Mouse (Mus musculus) v-Abl transformed pro-B cells (cell line): ENCODE measurements around the gene Zkscan17.
"Not testable (repeated sequence)": the region's sequence is repeated elsewhere in the genome, so short reads cannot be mapped to it uniquely, and the experiment has no call there.

Source experiments
- in situ Hi-C, 2 experiments: fragments of 400-800 bp; cut with MboI; formaldehyde crosslinking; loops; one replicate each; pipeline ENCODE4 v1.15.1; 2025; ENCODE audit not compliant: unreplicated experiment in 2 of 2

Gene Zkscan17

DNA sequence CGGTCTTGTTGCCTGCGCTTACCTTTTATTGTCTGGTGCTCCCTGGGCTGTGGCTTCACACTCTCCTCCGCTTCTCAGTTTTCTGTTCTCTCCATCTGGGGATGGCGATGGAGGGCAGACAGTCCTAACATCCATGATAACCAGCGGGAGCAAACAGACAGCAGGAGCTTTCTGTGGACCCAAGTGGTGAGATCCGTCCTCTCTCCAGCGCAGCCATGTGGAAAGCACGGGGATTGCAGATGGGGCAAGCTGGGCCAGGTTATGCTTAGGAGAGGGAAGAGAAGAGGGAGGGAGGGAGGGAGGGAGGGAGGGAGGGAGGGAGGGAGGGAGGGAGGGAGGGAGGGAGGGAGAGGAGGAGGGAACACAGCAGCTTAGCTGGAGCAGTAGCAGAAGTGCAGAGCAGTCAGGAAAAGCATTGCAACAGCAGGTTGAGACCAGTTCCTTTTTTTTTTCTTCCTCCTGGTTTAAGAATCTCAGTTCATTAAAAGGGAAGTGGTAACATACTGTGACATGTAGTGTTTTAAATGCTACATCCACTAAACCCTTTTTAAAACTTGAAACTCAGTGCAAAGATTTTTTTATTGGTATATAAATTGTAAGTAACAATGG, at the start of gene Zkscan17:
Gene Zkscan17, minus strand, starts transcription at position 280 of the 609 bp plus-strand sequence.
- in situ Hi-C loops = loop anchor here (5.0 to 10.0 kb wide), 3 partner anchors 41 to 218 kb away; no protein-coding TSS in a partner anchor

DNA sequence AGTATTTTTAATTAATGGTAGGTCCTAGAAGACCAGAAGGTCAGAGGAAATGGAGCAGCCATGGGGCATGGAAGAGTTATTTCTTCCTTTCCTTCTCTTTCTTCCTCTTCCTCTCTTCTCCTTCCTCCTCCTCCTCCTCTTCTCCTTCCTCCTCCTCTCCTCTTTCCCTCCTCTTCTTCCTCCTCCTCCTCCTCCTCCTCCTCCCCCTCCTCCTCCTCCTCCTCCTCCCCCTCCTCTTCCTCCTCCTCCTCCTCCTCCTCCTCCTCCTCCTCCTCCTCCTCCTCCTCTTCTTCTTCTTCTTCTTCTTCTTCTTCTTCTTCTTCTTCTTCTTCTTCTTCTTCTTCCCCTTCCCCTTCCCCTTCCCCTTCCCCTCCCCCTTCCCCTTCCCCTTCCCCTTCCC, 49.6 kb upstream of the Zkscan17 start, which contains the start of gene Olfr222:
Gene Olfr222, minus strand, starts transcription at position 101 of the 400 bp plus-strand sequence.
- in situ Hi-C loops = not testable (repeated sequence)

DNA sequence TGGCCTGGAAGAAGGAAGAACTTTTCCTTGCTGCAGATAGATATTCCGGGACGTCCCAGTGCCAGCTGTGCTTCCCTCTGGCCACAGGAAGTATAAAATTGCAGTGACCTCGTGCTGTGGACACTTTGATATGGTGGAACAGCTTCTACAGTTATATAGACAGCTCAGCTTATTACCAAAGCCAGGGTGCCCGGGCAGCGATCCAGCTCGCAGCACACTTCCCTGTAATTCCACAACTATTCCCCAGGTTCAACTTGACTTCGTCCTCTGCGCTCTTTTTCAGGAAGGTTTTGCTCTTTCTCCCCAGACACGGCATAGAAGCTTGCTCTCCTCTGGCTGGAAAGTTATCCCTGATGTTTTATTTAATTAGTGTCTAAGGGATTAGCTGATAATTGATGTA, 49.2 kb upstream of the Zkscan17 start:
- in situ Hi-C loops = no loop called here

DNA sequence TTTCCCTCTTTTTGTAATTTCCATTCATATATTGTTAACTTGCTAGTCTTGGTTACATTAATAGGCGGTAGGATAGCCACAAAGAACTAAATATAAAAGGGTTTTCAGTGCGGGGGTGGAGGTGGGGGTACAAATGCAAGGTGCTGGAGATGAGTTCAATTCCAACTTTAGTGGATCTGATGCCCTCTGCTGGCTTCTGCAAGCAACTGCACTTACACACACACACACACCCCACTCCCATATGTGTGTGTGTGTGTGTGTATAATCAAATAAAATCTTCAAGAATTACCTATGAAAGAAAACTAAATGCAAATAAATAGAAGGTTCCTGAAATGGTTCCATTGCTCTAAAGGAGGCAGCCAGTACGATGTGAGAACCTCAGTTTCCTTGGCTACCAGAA, 42.8 kb upstream of the Zkscan17 start:
- in situ Hi-C loops = loop anchor here (5.0 kb wide), 2 partner anchors 42 to 267 kb away; partner anchors contain the start of gene Zkscan17 (in 2 of the 2)

DNA sequence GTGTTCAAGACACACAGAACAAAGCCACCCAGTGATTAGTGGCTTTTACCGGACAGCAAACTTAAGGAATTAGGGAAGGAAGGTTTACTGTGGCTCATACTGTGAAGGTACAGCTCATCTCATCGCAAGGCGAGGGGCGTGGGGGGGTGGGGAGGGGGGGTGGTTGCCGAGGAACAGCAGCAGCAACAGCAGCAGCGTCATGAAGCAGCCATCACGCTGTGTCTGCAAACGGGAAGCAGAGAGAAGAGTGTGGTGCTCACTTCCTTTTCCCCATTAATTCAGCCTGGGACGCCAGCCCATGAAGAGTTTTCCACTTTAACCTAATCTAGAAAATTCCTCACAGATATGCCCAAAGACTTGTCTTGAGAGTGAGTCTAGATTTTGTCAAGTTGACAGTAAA, 36.3 kb upstream of the Zkscan17 start:
- in situ Hi-C loops = no loop called here

DNA sequence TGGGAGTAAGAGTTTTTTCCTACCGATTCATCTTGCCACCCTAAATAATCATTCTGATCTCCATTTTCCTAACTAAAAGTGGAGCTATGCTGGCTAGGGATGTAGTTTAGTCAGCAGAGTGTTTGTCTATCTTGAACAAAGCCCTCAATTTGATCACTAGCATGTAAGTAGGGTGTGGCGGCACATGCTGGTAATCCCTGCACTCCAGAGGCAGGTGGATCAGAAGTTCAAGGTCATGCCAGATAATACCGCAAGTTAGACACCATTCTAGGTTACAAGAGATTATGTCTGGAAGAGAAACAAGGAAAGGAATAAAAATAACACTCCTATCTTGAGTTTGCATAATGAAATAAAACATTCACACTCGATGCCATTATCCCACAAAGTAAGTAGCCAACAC, 35.8 kb upstream of the Zkscan17 start:
- in situ Hi-C loops = no loop called here

DNA sequence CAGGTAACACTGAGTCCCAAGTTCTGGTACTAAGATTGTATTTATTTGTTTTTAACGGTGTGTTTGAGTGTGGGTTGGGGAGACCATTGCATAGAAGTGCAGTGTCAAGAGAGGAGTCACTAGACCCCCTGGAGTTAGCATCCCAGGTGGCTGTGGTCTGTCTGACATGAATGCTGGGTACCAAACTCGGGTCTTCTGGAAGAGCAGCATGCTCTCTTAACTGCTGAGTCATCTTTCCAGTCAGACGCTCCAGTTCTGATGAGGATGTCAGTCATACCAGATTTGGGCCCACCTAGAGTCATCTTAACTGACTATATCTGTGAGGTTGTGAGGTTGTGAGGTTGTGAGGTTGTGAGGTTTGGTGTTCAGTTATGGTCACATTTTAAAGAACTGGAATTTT, 34.4 kb upstream of the Zkscan17 start:
- in situ Hi-C loops = no loop called here

DNA sequence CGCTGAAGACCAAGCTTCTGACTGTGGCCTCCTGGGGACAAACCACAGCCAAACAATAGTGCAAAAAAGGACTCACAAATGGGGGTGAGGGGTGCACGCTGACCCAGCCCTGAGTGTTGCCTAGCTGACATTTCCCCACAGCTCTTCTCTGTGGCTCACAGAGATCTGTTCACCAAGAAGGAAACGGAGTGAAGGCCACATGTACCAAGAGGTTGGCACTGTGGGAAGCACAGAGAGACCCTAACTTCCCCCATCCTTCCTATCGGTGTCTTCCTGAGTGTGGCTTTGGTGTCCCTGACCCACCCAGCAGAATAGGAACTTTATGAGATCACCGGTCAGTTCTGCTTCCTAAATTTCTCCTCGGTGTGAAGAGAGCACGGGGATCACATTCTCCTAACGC, 28.0 kb upstream of the Zkscan17 start:
- in situ Hi-C loops = no loop called here

DNA sequence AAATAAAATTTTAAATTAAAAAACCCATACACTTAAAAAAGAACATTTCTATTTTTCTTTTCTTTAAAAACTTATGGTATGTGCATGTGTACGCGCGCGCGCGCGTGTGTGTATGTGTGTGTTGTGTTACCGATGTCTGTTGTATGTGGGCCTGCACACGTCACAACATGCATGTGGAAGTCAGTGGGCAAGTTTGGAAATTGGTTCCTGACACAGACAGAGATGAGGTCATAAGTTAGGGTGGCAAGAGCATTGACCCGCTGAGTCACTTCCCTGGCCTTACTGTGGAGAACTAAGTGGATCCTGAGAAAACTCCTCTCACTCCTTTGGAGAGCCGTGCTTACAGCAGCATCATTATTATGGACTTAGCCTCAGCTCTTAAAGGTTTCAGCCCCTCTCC, 27.6 kb upstream of the Zkscan17 start:
- in situ Hi-C loops = no loop called here

DNA sequence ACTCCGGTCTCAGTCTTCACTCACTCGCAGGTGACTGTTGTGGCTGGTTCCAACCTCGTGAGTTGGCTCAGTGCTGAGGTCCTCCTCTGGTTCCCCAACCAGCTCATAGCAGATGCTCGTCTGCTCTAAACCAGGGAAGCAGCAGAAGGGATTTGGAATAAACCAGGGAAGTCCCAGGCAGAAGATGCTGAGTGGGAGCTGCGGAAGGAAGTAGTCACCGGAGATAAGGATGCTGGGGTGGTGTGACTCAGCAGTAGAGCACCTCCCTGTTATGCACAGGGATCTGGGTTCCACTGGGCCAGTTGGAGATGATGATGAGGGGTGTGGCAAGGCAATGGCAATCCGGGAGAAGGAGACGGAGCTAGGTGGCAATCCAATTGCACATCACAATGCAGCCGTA, 17.5 kb upstream of the Zkscan17 start:
- in situ Hi-C loops = no loop called here

DNA sequence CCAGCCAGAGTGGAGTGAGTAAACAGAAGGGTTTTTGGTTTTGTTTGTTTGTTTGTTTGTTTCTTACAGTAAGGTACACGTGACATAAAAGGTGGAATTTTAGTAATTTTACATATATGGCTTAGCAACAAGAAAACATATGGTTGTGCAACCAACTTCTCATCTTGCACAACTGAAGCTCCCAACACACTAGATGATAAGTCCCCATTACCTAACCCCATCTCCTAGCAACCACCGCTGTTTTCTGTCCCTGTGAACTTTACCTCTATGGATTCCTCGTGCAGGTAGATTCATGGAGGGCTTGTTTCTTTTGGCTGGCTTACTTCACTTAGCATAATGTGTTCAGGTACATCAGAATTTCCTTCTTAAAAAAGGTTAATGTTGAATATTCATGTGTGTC, 16.8 kb upstream of the Zkscan17 start:
- in situ Hi-C loops = no loop called here

DNA sequence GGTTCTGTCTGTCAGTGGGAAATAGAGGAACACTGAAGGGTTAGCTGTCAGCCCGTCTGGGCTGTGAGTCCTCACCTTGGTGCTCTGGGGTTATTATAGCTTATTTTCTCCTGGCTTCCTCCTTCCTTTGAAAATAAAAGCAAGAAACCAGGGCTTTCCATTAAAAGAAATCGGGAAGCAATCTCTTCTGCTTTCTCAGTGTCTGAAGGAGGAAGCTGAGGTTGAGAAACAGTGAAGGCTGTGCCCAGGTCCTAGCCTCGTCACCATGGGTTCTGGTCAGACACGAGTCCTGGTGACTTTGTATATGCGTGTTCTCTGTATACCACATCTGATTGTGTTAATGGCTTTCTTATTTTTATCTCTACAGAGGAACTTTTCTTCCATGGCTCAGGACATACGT, 15.9 kb upstream of the Zkscan17 start:
- in situ Hi-C loops = no loop called here

DNA sequence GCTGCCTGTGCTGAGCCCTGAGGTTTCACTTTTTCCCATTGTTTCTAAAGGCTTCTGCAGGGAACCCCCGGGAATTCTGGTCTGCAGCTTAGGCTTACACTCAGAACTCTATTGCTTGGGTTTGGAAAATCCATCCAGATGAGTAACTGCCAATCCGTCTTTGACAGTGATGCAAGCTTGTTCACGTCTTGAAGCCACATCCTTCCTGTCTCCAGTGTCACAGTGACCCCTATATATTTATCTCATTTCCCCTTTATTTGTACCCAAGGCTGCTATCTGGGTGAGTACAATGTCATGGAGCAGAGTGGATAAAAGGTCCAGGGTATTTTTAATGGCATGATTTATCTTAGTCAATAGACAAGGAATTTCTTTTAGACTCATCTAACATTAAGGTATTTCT, 14.8 kb upstream of the Zkscan17 start, which contains the start of gene Nlrp3:
Gene Nlrp3, plus strand, starts transcription at position 245 of the 400 bp plus-strand sequence.
- in situ Hi-C loops = no loop called here

DNA sequence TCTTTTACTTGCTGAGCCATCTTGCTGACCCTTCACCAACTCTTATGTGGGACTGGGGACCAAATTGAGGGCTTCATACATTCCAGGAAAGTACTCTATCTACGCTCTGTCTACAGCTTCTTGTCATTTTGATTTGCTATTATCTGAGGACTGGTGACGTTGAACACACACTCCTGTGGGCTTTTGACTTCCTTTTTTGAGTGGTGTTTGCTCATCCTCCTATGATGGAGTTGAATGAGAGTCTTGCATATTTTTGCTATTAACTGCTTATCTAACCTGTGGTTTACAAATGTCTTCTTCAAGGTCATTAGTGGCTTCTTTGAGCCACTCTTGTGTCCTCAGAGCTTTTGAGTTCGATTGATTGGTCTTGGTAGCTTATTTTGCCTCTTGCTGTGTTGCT, 13.6 kb upstream of the Zkscan17 start:
- in situ Hi-C loops = no loop called here

DNA sequence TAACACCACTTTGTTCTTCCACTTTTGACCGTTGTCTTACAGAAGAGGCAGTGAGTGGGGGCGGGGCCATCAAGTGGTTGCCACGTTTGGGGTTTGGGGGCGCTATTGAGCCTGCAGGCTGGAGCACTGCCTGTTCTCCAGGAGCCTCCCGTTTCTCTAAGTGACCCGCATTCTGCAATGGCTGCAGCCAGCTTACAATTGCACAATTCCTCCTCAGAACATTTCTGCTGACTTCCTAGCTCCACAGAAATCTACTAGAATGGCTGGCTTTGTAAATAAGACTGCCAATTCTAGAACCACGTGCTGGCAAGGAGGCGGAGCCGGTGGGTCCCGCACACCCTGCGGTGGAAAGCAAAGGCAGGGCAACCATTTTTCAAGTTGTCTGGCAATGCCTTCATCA, 11.8 kb upstream of the Zkscan17 start:
- in situ Hi-C loops = no loop called here

DNA sequence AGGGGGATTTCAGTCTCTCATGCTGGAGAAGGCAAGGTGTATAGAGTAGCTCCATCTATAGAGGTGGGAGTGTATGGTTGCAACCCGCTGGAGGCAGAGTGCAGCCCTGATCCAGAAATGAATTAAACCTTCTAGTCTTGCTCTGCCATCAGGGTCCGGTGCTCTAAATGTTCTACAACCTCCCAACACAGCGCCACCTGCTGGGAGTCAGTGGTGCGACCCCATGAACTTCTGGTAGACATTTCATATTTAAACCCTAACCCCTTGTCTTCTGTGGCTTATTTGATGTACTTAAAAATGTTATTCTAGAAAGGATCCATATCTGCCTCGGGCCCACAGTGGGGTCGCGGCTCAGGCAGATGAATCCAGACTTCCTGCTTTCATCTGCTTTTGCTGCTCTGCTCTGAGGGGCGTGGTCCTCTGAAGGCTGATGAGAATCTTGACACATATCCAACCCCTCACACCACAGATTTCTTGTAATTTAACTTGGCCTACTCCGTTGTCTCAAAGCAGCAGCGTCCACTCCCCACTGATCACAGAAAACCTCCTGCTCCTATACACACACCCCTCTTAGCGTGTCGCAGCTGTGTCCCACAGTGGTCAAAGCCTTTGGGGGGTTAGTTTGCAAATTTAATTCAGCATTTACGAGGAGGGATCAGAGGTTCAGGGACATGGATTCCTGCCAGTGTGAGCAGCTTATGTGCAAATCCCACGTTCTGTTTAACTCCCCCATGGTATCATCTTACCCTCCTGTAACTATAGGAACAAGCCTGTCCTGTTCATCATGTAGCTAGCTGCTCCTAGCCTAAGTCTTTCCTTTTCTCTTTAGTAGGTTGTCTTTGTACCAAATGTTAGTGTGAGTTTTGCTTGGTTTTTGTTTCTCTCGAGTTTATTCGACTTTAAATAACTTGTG, 10.9 kb upstream of the Zkscan17 start:
- in situ Hi-C loops = no loop called here

DNA sequence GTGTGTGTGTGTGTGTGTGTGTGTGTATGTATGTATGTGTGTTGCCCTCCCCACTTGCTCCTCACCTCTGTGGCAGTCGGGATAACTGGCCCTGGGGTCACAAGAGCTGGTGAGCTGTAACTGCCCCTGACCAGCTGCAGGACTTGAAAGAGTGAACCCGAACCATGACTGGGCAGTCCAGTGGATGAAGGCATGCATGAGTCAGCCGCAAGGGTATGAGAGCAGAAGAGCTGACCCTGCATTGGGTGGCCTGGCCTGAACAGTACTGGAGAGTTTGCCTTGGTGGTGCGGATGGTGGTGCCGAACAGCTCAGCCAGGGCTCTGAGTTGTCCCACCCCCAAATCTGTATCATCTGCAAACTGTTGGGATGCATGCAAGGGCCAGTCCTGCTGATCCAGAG, 5.0 kb upstream of the Zkscan17 start:
- in situ Hi-C loops = no loop called here

DNA sequence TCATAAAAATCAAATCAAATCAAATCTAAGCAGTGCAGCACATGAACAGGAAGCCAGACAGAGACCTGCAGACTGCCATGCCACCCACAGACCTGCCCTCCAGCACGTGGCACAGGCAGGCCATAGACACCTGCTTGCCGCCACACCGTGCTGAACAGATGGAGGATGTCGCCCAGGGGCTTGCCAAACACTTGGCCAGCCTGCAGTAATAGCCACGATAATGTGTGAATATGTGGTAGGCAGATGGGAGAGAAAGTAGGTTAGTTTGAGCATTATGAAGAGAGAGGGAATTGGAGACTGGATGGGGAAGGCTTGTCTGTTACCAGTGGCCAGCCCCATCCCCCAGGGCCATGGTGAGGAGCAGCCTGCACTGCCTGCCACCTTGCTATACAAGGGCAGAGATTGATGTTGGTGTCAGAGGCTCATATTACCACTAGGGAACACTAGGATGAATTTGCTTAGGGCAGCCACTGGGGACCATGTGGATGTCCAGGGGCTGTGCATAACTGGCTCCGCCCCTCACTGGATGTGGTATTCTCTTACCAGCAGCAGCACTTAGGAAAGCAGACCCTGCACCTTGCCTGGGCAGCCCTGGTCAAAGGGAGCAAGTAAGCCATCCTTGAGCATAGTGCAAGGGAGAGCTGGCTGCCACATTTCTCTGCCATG, 4.5 kb upstream of the Zkscan17 start:
- in situ Hi-C loops = no loop called here

DNA sequence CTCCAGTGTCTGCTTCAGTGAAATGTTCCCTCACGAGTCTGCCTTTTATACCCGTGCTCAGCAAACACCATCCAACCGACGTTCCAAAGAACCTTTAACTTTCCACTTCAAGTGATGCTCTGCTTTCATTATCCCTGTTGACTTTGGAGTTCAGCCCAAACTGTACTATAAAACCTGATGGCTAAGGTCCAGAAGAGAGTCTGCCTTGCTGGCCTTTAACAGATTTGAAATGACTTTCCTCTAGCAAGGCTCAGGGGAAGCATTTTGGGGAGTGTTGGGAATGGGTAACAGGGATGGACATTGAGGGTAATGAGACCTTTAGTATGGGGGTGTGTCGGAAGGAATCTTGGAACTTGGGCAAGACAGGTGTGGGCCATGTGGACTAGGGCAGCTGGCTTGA, 3.7 kb upstream of the Zkscan17 start:
- in situ Hi-C loops = no loop called here

DNA sequence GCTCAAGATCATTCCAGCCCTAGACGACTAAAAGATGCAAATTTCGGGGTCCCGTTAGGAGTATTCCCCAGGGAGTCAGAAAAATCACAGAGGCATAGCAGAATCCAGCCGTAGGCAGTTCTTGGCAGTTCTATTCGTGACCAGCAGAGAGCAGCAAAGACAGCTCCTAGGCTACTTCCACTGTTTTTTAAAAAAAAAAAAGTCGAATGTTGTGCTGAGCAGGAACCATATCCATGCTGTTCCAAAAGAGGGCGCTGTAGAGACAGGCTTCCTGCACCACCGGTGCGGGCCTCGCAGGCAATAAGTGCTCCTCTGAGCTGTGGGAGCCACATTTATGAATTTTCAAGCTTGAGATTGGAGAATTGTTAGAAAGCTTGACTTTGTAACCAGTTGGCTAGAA, 1.3 kb downstream of the Zkscan17 start:
- in situ Hi-C loops = loop anchor here (5.0 to 10.0 kb wide), 3 partner anchors 42 to 220 kb away; no protein-coding TSS in a partner anchor

DNA sequence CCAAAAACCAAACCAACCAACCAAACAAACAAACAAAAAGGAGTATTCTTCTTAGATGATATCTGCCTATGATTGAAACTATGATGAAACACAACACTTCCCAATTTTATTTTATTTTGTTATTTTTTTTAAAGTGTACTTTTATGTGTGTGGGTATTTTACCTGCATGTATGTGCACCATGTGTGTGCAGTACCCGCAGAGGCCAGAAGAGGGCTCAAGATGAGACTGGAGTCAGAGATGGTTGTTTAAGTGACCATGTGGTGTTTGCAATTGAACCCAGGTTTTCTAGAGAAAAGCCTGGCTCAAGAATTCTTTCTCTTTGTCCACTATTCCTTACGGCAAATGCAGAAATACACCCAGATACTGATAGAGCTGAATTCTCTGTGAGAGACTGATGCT, 2.4 kb downstream of the Zkscan17 start:
- in situ Hi-C loops = loop anchor here (10.0 kb wide), 2 partner anchors 211 to 221 kb away; no protein-coding TSS in a partner anchor
